Mouse (Mus musculus): ENCODE results near the gene Sarm1.
"Not testable (repeated sequence)": the region's sequence is repeated elsewhere in the genome, so short reads cannot be mapped to it uniquely, and the experiment has no call there.

The Sarm1 gene

DNA sequence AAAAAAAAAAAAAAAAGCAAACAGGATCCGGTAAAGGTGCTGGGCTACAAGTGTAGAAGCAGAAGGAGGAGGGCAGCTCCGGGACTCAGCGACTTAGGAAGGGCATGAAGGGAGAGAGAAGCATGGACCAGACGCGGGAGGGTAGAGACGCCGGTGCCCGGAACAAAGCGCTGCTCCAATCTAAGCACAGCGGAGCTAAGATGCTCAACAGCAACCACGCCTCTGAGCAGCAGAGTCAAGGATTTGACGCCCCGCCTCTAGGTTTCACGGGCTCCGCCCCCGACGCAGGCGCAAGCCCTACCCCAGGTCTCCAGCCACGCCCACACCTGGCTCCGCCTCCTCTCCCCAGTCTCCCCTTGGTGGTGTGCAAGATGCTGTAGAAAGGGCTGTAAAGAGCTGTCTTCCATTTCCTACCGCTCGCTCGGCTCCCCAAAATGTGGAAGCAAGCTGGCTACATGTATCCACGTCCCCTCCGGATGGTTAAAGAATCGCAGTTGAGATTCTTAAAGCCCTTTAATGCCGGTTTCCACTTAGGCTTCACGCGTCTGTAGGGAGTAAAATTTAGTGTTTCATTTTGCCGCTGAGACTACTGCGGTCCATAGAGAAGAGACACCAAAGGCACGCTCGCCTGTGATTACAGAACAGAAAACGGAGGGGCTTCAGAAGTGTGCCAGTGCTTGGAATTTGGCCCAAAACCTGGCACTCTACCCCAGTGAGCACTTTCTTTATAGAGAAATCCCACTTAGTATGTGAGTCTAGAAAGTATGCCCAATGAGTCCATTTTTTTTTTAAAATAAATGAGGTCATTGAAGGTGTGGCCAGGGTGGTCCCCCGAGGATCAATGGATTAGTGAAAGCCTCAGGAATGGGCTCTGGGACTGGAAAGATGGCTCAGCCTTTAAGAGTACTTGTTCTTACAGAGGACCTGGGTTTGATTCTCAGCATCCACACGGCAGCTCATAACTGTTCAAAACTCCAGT lies at the start of gene Sarm1:
TSS of gene Sarm1 (minus strand) at position 211 of the 979 bp plus-strand sequence.
- DNase-seq (ENCODE audit: low spot score): peak; percentile 91

DNA sequence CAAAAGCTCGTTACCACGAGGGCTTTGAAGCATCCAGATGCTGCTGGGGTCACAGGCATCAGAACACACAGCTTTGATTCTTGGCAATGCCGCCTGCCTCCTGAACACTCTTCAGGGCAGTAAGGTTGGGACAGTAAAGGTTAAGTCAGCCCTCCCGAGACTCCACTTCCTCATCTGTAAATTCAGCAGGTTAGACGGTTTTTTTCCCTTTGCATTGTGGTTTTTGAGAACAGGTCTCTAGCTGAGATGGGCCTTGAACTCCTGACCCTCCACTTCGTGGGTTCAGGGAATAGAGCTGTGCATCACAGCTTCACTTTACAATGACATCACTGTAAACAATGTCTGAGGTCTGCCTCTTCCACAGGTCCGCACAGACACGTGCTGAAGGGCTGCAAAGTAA lies 47.6 kb upstream of the Sarm1 start:
- no peak for DNase-seq (ENCODE audit: low spot score)

DNA sequence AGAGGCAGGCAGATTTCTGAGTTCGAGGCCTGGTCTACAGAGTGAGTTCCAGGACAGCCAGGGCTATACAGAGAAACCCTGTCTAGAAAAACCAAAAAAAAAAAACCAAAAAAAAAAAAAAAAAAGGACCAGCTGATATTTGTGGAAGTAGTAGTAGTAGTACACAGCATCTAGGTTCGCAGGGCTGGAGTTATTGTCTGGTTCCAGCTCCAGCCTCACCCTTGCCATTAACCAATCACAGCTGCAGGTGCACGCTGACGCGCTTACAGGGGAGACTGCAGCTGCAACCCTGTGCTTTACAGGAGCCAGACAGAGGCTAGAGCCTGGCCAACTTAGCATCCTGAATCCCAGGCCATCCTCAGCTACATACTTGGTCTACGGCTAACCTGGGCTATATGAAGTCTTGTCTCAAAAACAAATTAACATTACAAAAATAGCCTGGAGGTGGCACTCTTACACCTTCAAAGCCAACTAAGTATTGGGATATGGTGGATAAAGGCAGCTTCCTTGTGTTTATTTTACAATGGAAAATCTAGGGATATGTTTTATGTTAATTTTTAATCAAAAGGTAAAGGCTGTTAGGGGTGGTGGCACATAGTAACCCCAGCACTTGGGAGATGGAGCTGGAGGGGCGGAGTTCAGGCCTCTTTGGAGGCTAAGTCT lies 47.0 kb upstream of the Sarm1 start:
- DNase-seq (ENCODE audit: low spot score): no peak

DNA sequence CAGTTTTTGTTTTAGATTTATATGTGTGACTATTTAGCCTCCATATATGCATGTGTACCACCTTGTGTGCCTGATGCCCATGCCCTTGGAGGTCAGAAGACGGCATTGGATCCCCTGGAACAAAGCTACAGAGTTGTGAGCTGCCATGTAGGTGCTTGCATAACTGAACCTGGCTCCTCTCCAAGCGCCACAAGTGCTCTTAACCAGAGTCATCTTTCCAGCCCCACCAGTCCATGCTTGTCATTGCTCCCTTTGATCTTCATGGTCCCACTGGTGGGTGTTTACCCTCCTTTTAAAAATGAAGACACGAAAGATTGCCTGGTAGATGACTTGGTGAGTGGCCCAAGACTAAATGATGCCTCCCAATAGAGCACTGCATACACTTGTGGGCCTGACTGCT lies 42.8 kb upstream of the Sarm1 start:
- DNase-seq (ENCODE audit: low spot score): no peak

DNA sequence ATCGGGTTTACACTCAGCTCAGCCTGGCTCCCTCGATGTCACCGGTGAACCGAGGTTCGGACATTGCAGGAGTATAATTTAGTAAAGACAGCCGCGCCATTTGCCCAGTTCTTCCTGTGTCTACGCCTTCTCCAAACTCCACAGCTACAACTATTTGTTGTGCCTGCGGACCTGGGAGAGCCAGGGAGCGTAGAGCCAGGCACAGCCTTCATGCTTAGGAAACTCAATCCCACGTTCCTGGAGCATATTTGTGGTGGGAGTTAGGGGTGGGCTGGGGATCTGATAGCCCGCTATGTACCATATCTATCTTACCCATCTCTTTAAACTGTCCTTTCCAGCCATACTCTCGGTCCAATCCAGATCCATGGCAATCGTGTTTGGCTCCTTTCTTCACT lies 39.1 kb upstream of the Sarm1 start:
- DNase-seq (ENCODE audit: low spot score): no peak

DNA sequence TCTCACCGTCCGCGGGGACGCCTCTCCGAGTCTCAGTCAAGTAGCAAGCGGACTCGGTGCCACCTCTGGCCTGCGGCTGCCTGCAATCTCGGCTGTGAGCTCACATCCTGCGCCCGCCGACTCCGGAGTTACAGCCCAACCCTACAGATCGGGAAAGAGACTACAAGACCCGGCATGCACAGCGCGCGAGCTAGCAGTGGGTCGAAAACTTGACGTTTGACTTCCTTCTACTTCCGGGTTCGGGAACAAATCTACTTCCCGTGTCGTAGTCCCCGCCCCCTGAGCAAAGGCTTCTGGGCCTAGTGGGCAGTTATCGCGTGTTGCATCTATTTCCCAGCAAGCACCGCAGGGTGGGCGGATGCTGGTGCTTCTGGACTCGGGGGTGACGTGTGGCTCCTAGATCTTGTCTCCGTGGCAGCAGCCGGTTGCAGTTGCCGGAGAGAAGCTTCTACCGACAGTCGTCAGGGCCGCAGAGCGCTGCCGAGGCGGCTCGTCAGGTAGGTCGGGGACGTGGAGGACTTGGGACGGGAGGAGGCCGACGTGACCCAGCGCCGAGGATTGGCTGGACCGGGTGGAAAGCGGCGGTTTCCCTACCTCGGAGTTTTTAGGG lies 38.6 kb upstream of the Sarm1 start, which contains the start of the genes Tnfaip1 and Ift20:
TSS of gene Tnfaip1 (minus strand) at position 253 of the 610 bp plus-strand sequence.
TSS of gene Ift20 (plus strand) at position 282 of the 610 bp plus-strand sequence.
- peak; percentile 98 for DNase-seq (ENCODE audit: low spot score)

DNA sequence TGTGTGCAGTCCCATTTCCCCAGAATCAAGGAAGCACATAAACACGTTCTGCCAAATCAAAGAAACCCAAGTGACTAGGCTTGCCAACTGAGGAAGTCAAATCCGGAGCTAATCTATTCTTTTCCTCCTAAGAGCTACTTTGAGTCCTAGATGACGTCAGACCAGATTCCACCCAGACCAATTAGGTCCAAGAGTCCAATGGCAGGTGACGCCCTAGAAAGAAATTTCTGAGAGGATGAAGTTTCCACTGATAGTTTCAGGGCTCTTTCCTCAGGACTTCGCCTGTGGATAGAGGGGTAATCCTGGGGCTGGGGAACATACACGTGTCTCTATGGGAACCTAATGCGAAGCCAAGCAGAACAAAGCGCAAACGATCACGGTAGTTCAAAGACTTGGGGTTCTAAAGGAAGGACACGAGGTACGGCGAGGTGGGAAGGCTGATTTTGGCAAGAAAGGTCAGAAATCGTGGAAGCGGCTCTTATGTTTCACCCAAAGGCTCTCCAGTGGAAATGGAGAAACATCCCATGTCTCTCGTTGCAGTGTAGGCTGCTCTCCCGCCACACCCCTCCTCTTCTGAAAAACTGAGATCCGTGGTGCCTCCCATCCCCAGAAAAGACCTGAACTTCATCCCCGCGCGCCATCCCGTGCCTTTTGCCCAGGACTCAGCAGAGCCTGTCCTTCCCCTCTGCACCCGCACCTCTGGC lies 38.0 kb upstream of the Sarm1 start:
- DNase-seq (ENCODE audit: low spot score): no peak

DNA sequence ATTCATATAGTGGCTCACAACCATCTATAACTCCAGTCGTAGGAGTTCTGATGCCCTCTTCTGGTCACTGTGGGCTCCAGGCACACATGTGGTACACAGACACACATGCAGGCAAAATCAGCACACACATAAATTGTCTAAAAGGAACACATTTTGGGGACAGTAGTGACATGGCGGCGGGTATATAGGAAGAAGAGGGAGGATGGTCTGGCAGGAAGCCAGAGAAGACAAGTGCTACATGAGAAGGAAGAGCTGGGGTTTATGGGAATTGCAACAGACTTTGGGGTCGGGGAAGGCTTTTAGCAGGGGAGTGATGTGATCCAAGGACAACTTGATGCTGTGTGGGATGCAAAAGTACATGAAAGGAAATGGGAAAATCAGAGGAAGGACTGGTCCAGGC lies 37.0 kb upstream of the Sarm1 start:
- DNase-seq (ENCODE audit: low spot score): no peak

DNA sequence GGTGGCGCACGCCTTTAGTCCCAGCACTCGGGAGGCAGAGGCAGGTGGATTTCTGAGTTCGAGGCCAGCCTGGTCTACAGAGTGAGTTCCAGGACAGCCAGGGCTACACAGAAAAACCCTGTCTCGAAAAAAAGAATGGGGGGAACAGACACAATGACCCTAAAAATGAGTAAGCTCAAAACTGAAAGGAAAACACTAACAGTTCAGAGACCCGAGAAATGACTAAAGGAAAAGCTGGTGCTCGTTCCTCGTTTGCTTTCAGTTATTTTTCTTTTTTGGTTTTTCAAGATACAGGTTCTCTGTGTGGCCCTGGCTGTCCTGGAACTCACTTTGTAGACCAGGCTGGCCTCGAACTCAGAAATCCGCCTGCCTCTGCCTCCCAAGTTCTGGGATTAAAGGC lies 34.0 kb upstream of the Sarm1 start:
- DNase-seq (ENCODE audit: low spot score): not testable (repeated sequence)

DNA sequence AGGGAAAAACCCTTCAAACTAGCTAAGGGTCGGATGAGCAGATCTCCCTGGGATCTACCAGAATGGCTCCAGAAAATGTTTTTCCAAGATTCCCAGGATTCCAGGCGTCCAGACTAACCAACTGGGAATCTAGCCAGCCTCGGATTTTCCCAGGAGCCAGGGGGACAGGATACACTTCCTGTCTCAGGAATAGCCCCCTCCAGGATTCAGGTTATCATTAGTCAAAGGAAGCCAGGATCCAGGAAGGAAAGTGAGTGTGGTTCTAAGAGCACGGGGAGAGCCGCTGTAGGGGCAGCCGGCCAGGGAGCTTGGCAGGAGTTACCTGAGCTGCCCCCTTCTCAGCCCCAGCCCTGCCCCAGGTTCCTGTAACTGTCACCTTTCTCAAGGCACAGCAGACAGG lies 33.5 kb upstream of the Sarm1 start:
- DNase-seq (ENCODE audit: low spot score): no peak

DNA sequence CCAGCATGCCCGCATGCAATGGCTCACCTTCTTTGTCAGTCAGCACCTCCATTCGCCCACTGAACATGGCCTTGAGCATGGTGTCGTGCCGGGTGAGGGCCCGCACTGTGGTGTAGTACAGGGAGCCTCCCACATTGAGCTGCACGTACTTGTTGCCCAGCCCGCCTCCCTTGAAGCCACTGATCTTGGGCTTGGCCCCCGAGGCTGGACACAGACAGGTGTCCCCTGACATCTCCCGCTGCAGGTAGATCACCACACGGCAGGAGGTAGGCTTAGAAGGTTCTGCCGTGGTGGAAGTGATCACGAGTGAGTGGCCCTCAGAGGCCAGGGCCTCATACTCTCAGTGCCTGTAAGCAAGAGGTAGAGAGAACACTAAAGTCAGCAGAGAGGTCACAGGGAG lies 32.4 kb upstream of the Sarm1 start:
- no peak for DNase-seq (ENCODE audit: low spot score)

DNA sequence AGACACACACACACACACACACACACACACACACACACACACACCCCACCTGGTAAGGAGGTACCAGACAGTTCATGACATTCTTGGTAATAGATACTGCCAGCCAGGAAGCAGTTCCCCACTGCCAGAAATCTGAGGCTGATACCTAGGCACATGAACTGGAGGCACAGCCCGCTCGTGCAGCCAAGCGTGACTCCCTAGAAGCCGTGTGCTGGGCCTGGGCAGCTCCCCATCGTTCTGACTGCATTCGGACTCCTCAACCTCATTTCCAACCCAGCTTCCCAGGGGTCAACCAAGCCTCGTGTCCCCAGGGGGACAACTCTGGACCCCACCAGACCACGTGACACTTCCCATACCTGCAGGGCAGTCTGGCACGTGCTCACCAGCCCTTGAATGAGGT lies 31.2 kb upstream of the Sarm1 start:
- DNase-seq (ENCODE audit: low spot score): no peak

DNA sequence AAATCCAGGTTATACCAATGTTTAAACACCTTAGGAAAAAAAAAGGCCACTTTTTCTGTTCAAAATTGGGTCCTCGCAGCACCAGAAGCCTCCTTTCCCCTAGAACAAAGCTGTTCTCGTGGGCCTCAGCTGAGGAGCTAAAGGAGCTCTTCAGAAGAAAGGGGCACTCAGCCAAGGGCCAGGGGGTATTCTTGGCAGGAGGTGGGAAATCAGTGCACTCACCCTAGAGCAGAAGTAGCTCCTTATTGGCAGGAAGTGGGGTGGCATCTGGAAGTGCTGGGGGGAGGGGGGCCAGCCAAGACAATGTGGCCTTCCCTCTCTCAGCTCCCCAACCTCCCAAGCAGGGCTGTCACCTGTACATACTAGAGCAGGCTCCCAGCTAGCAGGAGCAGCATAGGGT lies 27.3 kb upstream of the Sarm1 start:
- DNase-seq (ENCODE audit: low spot score): no peak

DNA sequence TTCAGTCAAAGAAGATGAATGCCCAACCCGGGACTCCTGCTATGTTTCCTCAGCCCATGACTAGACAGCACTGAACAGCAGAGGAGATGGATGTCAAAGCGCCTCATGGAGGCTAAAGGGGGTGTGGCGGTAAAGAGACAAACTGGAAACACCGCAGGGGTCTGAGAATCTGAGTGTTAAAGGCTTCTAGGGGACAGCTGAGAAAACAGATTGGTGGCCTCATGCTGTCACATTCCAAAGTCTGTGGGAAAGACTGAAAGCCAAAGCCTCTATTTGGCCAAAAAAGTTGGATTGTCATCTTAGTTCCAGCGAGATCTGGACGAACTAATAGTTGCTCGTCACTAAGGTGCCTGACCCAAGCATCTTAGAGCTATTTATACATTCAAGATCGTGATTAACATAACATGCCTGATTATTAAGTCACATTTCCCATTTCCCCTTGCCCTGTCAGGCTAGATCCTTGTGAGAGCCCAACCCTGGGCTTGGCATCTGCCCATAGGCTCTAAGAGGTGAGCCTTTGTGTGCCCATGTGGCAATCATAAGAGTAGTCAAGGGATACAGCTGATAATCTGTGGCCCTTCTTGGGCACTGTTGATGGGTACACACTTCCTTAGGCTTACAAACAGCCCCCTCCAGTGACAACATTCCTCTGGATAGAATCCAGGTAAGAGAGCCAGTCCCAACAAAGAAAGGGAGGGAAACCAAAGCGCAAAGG lies 25.8 kb upstream of the Sarm1 start:
- DNase-seq (ENCODE audit: low spot score): no peak

DNA sequence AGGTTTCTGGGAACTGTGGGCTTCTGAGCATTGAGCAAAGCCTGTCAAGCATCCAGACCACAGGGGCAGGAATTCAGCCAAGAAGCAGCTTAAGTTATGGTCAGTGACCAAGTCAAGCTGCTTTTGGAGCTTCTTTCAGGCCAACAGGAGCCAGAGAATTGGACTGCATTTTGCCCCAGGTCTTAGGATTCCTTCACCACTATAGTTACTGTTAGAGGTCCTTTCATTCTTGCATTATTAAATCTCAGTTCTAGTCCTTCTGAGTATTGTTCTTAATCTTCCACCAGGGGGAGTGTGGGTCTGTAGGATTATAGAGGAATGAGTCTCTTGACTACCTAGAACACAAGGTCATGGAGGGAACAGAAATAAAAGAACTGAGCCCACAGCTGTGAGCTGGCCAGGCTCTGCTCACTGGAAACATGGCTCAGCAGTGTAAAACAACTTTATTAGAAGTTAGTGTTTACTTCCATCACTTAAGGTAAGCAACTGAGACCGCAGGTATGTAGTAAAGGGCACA lies 25.0 kb upstream of the Sarm1 start:
- DNase-seq (ENCODE audit: low spot score): no peak

DNA sequence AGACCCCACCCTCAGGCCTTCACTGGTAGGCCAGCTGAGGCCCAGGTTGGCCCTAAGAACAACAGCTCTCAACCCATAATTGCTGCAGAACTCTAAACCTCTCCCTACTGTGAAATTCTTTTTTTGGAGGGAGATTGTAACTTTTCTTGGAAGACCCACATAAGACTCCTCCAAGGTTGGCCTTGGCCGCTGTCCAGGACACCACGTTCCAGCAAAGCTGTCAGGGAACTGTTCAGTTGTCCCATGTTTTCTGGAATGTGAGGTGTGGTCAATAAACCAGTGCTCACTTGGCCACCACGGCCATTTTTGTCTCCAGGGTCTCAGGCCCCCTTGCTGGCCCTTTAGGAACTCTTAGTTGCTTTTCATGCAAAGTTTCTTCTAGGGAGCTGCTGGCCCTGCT lies 24.3 kb upstream of the Sarm1 start:
- no peak for DNase-seq (ENCODE audit: low spot score)

DNA sequence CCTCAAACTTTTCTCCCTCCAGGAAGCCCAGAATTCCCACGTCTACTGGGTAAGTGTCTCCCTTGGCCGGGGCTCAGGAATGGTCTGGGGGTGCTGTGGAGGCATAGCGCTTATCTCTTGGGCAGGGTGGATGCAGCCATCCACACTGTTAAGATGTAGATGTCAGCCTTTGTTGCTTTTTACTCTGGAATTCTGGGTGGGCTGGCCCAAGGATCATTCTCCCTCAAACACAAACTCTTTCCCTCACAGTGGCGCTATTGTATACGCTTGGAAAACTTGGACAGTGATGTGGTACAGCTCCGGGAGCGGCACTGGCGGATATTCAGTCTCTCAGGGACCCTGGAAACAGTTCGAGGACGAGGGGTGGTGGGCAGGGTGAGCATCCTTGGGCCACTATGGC lies 21.4 kb upstream of the Sarm1 start:
- no peak for DNase-seq (ENCODE audit: low spot score)

DNA sequence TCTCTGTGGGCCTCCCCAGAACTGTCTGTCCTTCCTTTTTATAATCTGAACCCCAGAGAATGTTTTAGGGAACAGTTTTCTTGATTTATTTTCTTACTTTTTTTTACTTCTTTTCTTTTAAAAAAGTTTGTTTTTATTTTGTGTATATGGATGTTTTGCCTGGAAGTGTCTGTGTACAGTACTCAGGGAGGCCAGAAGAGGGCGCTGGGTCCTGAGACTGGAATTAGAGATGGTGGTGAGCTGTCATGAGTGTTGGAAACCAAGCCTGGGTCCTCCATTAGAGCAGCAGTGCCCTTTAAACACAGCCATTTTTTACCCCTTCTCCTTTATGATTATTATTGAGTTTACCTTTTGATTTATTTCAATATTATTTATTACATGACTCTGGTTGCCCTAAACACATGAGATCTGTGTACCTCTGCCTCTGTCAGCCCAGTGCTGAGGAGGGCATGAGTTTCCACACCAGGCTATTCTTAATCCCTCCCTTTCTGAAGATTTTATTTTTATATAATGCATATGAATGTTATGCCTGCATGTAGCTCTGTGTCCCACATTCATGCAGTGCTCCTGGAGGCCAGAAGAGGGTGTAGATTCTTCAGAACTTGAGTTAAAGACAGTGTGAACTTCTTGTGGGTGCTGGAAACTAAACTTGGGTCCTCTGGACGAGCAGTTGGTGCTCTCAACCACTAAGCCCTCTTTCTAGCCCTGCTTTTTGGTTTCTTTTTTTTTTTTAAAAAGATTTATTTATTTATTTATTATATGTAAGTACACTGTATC lies 18.2 kb upstream of the Sarm1 start:
- no peak for DNase-seq (ENCODE audit: low spot score)

DNA sequence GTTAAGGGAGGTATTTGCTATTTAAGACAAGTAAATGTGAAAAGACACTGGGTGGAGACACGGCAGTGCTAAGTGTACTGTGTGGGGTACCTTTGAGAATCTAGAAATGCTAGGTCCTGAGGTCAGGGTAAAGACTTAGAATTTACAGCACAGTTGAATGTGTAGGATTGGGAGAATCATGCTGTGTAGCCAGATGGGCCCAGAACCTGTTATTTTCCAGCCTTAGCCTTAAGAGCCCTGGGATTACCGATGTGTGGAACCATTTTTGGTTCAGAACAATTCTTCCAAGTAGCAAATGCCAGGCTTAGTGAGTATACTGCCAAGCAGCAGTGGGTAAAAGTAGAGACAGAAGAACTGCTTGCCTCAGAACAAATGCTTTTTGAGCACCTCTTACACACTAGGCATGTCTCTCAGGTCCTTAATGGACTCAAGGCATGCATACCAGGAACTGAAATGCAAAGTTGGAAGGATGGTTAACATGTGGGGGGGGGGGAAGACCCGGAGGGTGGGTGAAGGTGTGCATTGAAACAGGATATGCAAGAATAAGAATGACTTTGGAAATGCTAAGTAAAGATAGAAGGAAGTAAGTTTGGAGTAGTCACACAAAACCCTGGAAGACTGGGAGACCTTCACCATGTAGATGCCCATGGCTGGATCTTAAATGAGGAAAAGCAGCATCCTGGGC lies 15.7 kb upstream of the Sarm1 start:
- DNase-seq (ENCODE audit: low spot score): no peak

Data from c-Kit-positive CD71-positive TER-119-positive erythroid progenitor cells, embryonic 14.5 days (primary cell).